Mouse (Mus musculus) embryonic fibroblast, embryonic 13.5 days (primary cell): ENCODE data around the gene Gm43191.

Experiments
- CTCF ChIP-seq: IDR thresholded peaks from 2 replicates; pipeline ENCODE4 v1.5.1; 2011; ENCODE audit warnings: mild to moderate bottlenecking, control low read depth, low read length, moderate library complexity, borderline replicate concordance; ENCODE audit not compliant: insufficient read depth
- POLR2A ChIP-seq: IDR thresholded peaks from 2 replicates; pipeline ENCODE4 v1.6.1; 2011; ENCODE audit warnings: low read depth, mild to moderate bottlenecking, control low read depth, low read length, moderate library complexity

- no peak for TF ChIP-seq CTCF
- TF ChIP-seq POLR2A, result no peak
These were observed 80.1 kb downstream of the Gm43191 start for GRCm38 (mm10) chr3:116601005-116601404.
